Mouse (Mus musculus) G1E (cell line): ENCODE results near the gene Tppp2. TPM values are rescaled to one million over a fixed set of nuclear protein-coding genes. Genes with fewer than 3 reads are reported as not detected.

Source experiments
- ATAC-seq: 2 replicates; pipeline ENCODE4 v1.8.0; 2016; ENCODE audit warnings: mild to moderate bottlenecking; ENCODE audit not compliant: insufficient number of reproducible peaks, poor library complexity, low FRiP score, severe bottlenecking; ENCODE audit errors: extremely low read depth
- DNase-seq: peaks from one replicate; pipeline ENCODE4 v3.0.0; 2012; ENCODE audit warnings: low spot score
- H3K27me3 ChIP-seq: 2 replicates; pipeline ENCODE4 v1.6.1; 2012; ENCODE audit warnings: mild to moderate bottlenecking, low read length, inconsistent platforms; ENCODE audit not compliant: insufficient read depth
- H3K36me3 ChIP-seq: replicated peaks from 2 replicates; pipeline ENCODE3; 2012; ENCODE audit warnings: mild to moderate bottlenecking, inconsistent platforms
- H3K4me1 ChIP-seq: 2 replicates; pipeline ENCODE4 v1.6.1; 2012; ENCODE audit warnings: low read depth, low read length, inconsistent platforms, mixed read lengths; ENCODE audit not compliant: insufficient read depth
- H3K4me3 ChIP-seq: 2 replicates; pipeline ENCODE4 v1.5.1; 2012; ENCODE audit warnings: low read depth, mild to moderate bottlenecking, inconsistent platforms, low read length, moderate library complexity, mixed read lengths
- H3K9me3 ChIP-seq: replicated peaks from 2 replicates; pipeline ENCODE4 v1.6.1; 2012; ENCODE audit warnings: inconsistent platforms
- CTCF ChIP-seq: IDR thresholded peaks from 2 replicates; pipeline ENCODE4 v1.5.1; 2012; ENCODE audit warnings: low read depth, low read length, inconsistent platforms, mixed read lengths
- GATA1 ChIP-seq: IDR thresholded peaks from 2 replicates; pipeline ENCODE4 v1.6.1; 2012; ENCODE audit warnings: borderline replicate concordance, low read length, inconsistent platforms, mixed read lengths
- GATA2 ChIP-seq: IDR thresholded peaks from 2 replicates; pipeline ENCODE4 v1.6.1; 2012; ENCODE audit warnings: low read depth, low read length, inconsistent platforms, borderline replicate concordance
- POLR2AphosphoS5 ChIP-seq: IDR thresholded peaks from 2 replicates; pipeline ENCODE4 v1.6.1; 2012; ENCODE audit warnings: low read depth, low read length, inconsistent platforms; ENCODE audit not compliant: insufficient replicate concordance
- TAL1 ChIP-seq: conservative IDR thresholded peaks from 2 replicates; pipeline ENCODE4 v1.6.1; 2012; ENCODE audit warnings: low read depth, low read length, inconsistent platforms, mixed read lengths
- polyA plus RNA-seq: library from polyadenylated mRNA; stranded (reverse); fragments of >175 nt; gene quantifications from 2 replicates; pipeline ENCODE4 v1.2.3, GENCODE M21; 2012
- total RNA-seq, 2 experiments: library from RNA; stranded (forward) in 1 of 2; stranded (reverse) in 1 of 2; fragments of 200-1000 nt in 1 of 2; fragments of >200 nt in 1 of 2; fragmentation: Nextera tagmentation in 1 of 2; gene quantifications; 2 replicates each; pipeline ENCODE4 v1.2.3; 2014 to 2017

Gene Tppp2
- total and polyA plus RNA-seq, 3 experiments, result not detected

DNA sequence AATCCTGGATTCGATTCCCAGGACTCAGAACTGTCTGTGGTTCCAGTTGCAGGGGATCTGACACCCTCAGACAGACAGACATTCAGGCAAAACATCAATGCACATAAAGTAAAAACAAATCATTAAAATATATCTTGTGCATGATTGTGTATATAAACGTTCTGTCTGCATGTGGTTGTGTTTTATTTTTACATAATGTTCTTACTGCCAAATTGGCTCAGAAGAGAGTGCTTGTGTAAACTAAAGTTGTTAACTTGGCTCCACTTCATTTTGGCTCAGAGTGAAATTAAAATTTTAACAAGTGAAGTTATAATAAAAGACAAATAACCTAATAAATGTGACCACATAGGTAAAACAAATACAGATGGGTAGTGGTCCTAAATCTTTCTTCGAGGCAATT lies 49.2 kb downstream of the Tppp2 start:
- H3K27me3 ChIP-seq, result no peaks in the 10 kb centered on the region
- H3K4me3 ChIP-seq, result no peak overlapping the region
- no peak for ATAC-seq
- no peaks in the 10 kb centered on the region for H3K36me3 ChIP-seq
- no peaks in the 10 kb centered on the region for H3K9me3 ChIP-seq
- no peak for TF ChIP-seq TAL1
- no peak for TF ChIP-seq POLR2AphosphoS5
- no peak for TF ChIP-seq GATA1
- TF ChIP-seq GATA2, result no peak
- TF ChIP-seq CTCF, result no peak
- H3K4me1 ChIP-seq, result no peaks in the 10 kb centered on the region
- DNase-seq, result no peak

Other genes starting within 250 kb of the Tppp2 start
- gene Gm17079, start 223.0 kb upstream of the Tppp2 start, total RNA-seq (2014; fragmentation: Nextera tagmentation), result not detected in 2 replicates
- gene Gm17079, start 223.0 kb upstream of the Tppp2 start, total RNA-seq (2017), result 0.27 TPM in 1 of 2 replicates, not detected in the other
- not detected in 2 replicates for gene Gm17079, start 223.0 kb upstream of the Tppp2 start, polyA plus RNA-seq
- gene Gm5800, start 201.2 kb upstream of the Tppp2 start, total RNA-seq (2014; fragmentation: Nextera tagmentation), result not detected in 2 replicates
- gene Gm5800, start 201.2 kb upstream of the Tppp2 start, total RNA-seq (2017), result not detected in 2 replicates
- gene Gm5800, start 201.2 kb upstream of the Tppp2 start, polyA plus RNA-seq, result not detected in 2 replicates
- gene Ang4, start 144.8 kb upstream of the Tppp2 start, total RNA-seq (2014; fragmentation: Nextera tagmentation), result not detected in 2 replicates
- 0.27 TPM in 1 of 2 replicates, not detected in the other for gene Ang4, start 144.8 kb upstream of the Tppp2 start, total RNA-seq (2017)
- gene Ang4, start 144.8 kb upstream of the Tppp2 start, polyA plus RNA-seq, result not detected in 2 replicates
- gene AY358078, start 118.4 kb upstream of the Tppp2 start, total RNA-seq (2014; fragmentation: Nextera tagmentation), result not detected in 2 replicates
- gene AY358078, start 118.4 kb upstream of the Tppp2 start, total RNA-seq (2017), result not detected in 2 replicates
- not detected in 2 replicates for gene AY358078, start 118.4 kb upstream of the Tppp2 start, polyA plus RNA-seq
- gene Ear6, start 64.7 kb upstream of the Tppp2 start, total RNA-seq (2014; fragmentation: Nextera tagmentation), result not detected in 2 replicates
- 0.12 TPM in 1 of 2 replicates, not detected in the other for gene Ear6, start 64.7 kb upstream of the Tppp2 start, total RNA-seq (2017)
- gene Ear6, start 64.7 kb upstream of the Tppp2 start, polyA plus RNA-seq, result not detected in 2 replicates
- 29.3 and 36.9 TPM in 2 replicates for gene Mettl17, start 33.6 kb upstream of the Tppp2 start, total RNA-seq (2014; fragmentation: Nextera tagmentation)
- gene Mettl17, start 33.6 kb upstream of the Tppp2 start, total RNA-seq (2017), result 20.6 and 23.2 TPM in 2 replicates
- 11.7 and 19.5 TPM in 2 replicates for gene Mettl17, start 33.6 kb upstream of the Tppp2 start, polyA plus RNA-seq
- 0.29 TPM in 1 of 2 replicates, not detected in the other for gene Slc39a2, start 25.5 kb upstream of the Tppp2 start, total RNA-seq (2014; fragmentation: Nextera tagmentation)
- 0.29 and 0.38 TPM in 2 replicates for gene Slc39a2, start 25.5 kb upstream of the Tppp2 start, total RNA-seq (2017)
- 0.02 TPM in 2 replicates for gene Slc39a2, start 25.5 kb upstream of the Tppp2 start, polyA plus RNA-seq
- gene Ndrg2, start 4.3 kb upstream of the Tppp2 start, total RNA-seq (2014; fragmentation: Nextera tagmentation), result not detected in 2 replicates
- gene Ndrg2, start 4.3 kb upstream of the Tppp2 start, total RNA-seq (2017), result 0.05 TPM in 1 of 2 replicates, not detected in the other
- 0.24 TPM in 1 of 2 replicates, not detected in the other for gene Ndrg2, start 4.3 kb upstream of the Tppp2 start, polyA plus RNA-seq
- not detected in 2 replicates for gene Rnase13, start 4.3 kb downstream of the Tppp2 start, total RNA-seq (2014; fragmentation: Nextera tagmentation)
- gene Rnase13, start 4.3 kb downstream of the Tppp2 start, total RNA-seq (2017), result not detected in 2 replicates
- not detected in 2 replicates for gene Rnase13, start 4.3 kb downstream of the Tppp2 start, polyA plus RNA-seq
- gene Arhgef40, start 66.3 kb downstream of the Tppp2 start, total RNA-seq (2014; fragmentation: Nextera tagmentation), result 33.9 and 37.5 TPM in 2 replicates
- 3.1 and 3.4 TPM in 2 replicates for gene Arhgef40, start 66.3 kb downstream of the Tppp2 start, total RNA-seq (2017)
- gene Arhgef40, start 66.3 kb downstream of the Tppp2 start, polyA plus RNA-seq, result 30.3 and 32.2 TPM in 2 replicates
- 0.58 and 2.5 TPM in 2 replicates for gene Tmem253, start 97.2 kb downstream of the Tppp2 start, total RNA-seq (2014; fragmentation: Nextera tagmentation)
- 0.12 and 0.27 TPM in 2 replicates for gene Tmem253, start 97.2 kb downstream of the Tppp2 start, total RNA-seq (2017)
- gene Tmem253, start 97.2 kb downstream of the Tppp2 start, polyA plus RNA-seq, result 0.19 and 0.29 TPM in 2 replicates
- gene Zfp219, start 102.3 kb downstream of the Tppp2 start, total RNA-seq (2014; fragmentation: Nextera tagmentation), result 28.1 and 29.6 TPM in 2 replicates
- gene Zfp219, start 102.3 kb downstream of the Tppp2 start, total RNA-seq (2017), result 16.4 and 16.9 TPM in 2 replicates
- gene Zfp219, start 102.3 kb downstream of the Tppp2 start, polyA plus RNA-seq, result 83.1 and 97.0 TPM in 2 replicates
- not detected in 2 replicates for gene Olfr221, start 124.0 kb downstream of the Tppp2 start, total RNA-seq (2014; fragmentation: Nextera tagmentation)
- 0.16 and 0.23 TPM in 2 replicates for gene Olfr221, start 124.0 kb downstream of the Tppp2 start, total RNA-seq (2017)
- not detected in 2 replicates for gene Olfr221, start 124.0 kb downstream of the Tppp2 start, polyA plus RNA-seq
- gene Hnrnpc, start 185.6 kb downstream of the Tppp2 start, total RNA-seq (2014; fragmentation: Nextera tagmentation), result 459 and 507 TPM in 2 replicates
- gene Hnrnpc, start 185.6 kb downstream of the Tppp2 start, total RNA-seq (2017), result 383 and 544 TPM in 2 replicates
- gene Hnrnpc, start 185.6 kb downstream of the Tppp2 start, polyA plus RNA-seq, result 28.6 and 38.0 TPM in 2 replicates
- 0.30 TPM in 1 of 2 replicates, not detected in the other for gene Rpgrip1, start 192.3 kb downstream of the Tppp2 start, total RNA-seq (2014; fragmentation: Nextera tagmentation)
- 1.8 and 3.1 TPM in 2 replicates for gene Rpgrip1, start 192.3 kb downstream of the Tppp2 start, total RNA-seq (2017)
- 0.17 and 0.28 TPM in 2 replicates for gene Rpgrip1, start 192.3 kb downstream of the Tppp2 start, polyA plus RNA-seq